Mouse (Mus musculus): ENCODE measurements at regions not wholly inside any gene's neighbourhood (a gene's known extent, or its start where the extent isn't known, plus 50 kb on each side); places are given as distances from the start of the nearest gene placed in this dataset.

DNA sequence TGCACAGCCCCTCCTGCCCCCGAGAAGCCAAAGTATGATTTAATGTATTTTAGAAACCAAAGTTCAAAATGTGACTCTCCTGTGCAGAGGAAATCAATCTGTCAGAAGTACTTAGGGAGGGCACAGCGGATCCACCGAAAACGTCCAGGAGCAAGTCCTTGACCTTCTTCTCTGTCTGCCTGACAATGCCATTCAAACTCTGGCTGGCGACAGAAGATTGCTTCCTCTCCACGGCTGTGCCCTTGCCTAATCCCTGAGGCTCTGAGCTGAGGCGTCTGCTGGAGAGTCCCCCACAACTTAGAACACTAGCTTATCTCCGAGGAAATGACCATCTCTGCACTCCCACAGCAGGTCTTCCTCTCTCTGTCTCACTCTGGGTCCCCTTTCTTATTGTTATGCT lies 69.0 kb upstream of the Dhx40 start:
- TF ChIP-seq CTCF (IDR thresholded peaks at IDR 0.05; ENCODE audit: low read depth) (no peak), EP300 (IDR thresholded peaks at IDR 0.05; ENCODE audit: low read depth) (no peak)

Data from liver, embryonic 14.5 days (tissue).